Mouse (Mus musculus) adrenal gland, adult 18-20 months (tissue): ENCODE results near the gene Sipa1l3. TPM values are rescaled to one million over a fixed set of nuclear protein-coding genes. Genes with fewer than 3 reads are reported as not detected.

ENCODE experiments used
- DNase-seq, 2 experiments: peaks; one replicate each; pipeline ENCODE4 v3.0.0; 2021 to 2022; ENCODE audit warnings: low spot score in 2 of 2
- total RNA-seq, 2 experiments: library from RNA; stranded (reverse); gene quantifications; 1 replicate in 1 of 2; 2 replicates in 1 of 2; pipeline ENCODE4 v1.2.3; 2021

The Sipa1l3 gene
- total RNA-seq, 2 experiments from 2014 or later, result 23.5 to 42.5 TPM

GRCm38 (mm10) chr7:29338984-29339679, 179.3 kb downstream of the Sipa1l3 start:
- DNase-seq, result no peak

- no peak for DNase-seq
These were observed 180.0 kb downstream of the Sipa1l3 start for GRCm38 (mm10) chr7:29338351-29338919.

- DNase-seq, result no peak
These were observed 180.7 kb downstream of the Sipa1l3 start for GRCm38 (mm10) chr7:29337766-29338165.

- DNase-seq, result no peak
These were observed 181.6 kb downstream of the Sipa1l3 start for GRCm38 (mm10) chr7:29336795-29337319.

GRCm38 (mm10) chr7:29335841-29336671, 182.4 kb downstream of the Sipa1l3 start:
- no peak for DNase-seq

GRCm38 (mm10) chr7:29335276-29335675, 183.2 kb downstream of the Sipa1l3 start:
- DNase-seq, result no peak

GRCm38 (mm10) chr7:29334156-29334555, 184.3 kb downstream of the Sipa1l3 start:
- DNase-seq, result no peak

GRCm38 (mm10) chr7:29328984-29329383, 189.5 kb downstream of the Sipa1l3 start:
- no peak for DNase-seq

- DNase-seq, result no peak
These were observed 191.4 kb downstream of the Sipa1l3 start for GRCm38 (mm10) chr7:29327087-29327486.

GRCm38 (mm10) chr7:29319337-29320307, 198.8 kb downstream of the Sipa1l3 start:
- no peak for DNase-seq

- no peak for DNase-seq
These were observed 200.1 kb downstream of the Sipa1l3 start for GRCm38 (mm10) chr7:29318115-29318911.

GRCm38 (mm10) chr7:29317558-29317957, 200.9 kb downstream of the Sipa1l3 start:
- no peak for DNase-seq

GRCm38 (mm10) chr7:29316976-29317375, 201.5 kb downstream of the Sipa1l3 start:
- no peak for DNase-seq

GRCm38 (mm10) chr7:29316137-29316734, 202.2 kb downstream of the Sipa1l3 start:
- no peak for DNase-seq

GRCm38 (mm10) chr7:29314844-29315628, 203.4 kb downstream of the Sipa1l3 start:
- DNase-seq, result no peak

- no peak for DNase-seq
These were observed 204.7 kb downstream of the Sipa1l3 start for GRCm38 (mm10) chr7:29313572-29314261.

GRCm38 (mm10) chr7:29313051-29313450, 205.4 kb downstream of the Sipa1l3 start:
- no peak for DNase-seq

GRCm38 (mm10) chr7:29309749-29310148, 208.7 kb downstream of the Sipa1l3 start:
- DNase-seq, result no peak
